Mouse (Mus musculus) liver (tissue): ENCODE measurements at regions not wholly inside any gene's neighbourhood (a gene's known extent, or its start where the extent isn't known, plus 50 kb on each side); places are given as distances from the start of the nearest gene placed in this dataset.
A peak's percentile ranks its signal among the peaks of the same experiment; 100 is the strongest.

Experiments used
- DNase-seq: peaks from one replicate; pipeline ENCODE4 v3.0.0-alpha.2; 2020; ENCODE audit warnings: mixed read lengths

DNA sequence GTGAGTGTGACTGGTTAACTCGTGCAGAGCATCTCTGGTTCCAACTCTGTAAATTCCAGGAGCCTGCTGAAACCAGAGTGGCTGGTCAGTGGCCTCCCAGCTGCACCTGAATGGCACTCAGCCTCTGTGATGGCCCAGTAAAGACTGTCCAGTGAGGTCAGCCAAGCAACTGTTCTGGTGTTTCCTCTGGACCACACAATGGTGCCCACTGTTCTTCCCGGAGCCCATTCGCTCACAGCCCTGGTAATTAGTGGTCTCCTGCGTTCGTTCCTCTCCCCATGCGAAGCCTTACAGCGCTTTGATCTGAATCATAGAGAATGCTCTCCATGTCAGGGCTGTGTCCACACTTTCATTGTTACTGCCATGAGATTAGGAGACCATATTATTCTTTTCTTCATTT lies 75.5 kb downstream of the Enkur start:
- DNase-seq, result no peak

DNA sequence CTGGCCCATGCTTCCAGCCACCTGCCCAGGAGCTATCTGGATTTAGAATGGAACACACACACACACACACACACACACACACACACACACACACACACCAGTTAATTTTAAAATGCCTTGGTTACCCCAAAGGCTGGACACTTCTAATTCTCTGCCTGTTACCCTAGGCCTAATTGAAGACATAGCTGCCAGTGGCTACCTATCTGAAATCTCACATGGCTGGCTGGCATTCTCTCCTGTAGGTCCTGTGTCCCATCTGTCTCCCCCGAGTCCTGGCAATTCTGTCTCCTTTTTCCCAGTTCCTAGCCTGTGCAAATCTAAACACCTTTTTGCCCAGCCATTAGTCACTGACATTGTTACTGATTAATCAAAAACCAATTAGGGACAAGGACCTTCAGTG lies 78.6 kb downstream of the Enkur start:
- no peak for DNase-seq

GRCm38 (mm10) chr2:21122421-21122820 lies 82.7 kb downstream of the Enkur start:
- no peak for DNase-seq

DNA sequence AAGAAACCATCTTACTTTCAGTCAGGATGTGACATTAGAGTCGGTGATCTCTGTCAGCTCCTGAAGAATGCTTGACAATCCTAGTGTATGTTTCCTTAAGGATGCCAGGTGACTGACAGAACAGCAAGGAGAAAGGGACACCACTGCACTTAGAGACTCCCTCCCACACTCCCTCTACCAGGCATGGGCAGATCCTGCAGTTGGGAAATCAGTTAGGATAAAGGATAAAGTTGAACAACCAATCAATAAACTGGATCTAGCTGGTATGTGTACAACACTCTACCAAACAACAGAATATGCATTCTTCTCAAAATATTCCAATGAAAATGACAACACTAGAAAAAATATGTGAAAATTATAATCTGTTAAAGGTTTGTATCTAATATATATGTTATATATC lies 83.5 kb downstream of the Enkur start:
- DNase-seq, result no peak

DNA sequence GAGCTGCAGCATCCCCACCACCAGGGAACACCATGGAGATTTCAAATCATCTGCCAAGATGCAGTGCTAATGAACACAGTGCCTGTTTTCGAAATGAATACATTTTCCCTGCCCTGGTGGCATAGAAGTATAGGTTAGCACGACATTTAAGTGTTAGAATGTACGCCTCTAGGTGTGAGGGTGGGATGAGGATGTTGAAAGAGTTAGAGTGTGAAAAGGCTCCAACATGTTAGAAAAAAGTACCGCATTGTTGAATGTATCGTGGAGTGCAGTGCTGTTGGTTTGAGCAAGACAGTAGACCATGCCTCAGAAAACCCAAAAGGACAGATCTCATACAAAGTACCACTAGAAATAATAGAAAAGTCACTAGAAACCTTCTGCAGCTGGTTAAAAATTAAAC lies 88.3 kb downstream of the Enkur start:
- no peak for DNase-seq

GRCm38 (mm10) chr2:21111527-21111926 lies 93.6 kb downstream of the Enkur start:
- peak; percentile 22 for DNase-seq

GRCm38 (mm10) chr2:21100248-21100808 lies 104.8 kb downstream of the Enkur start:
- no peak for DNase-seq

GRCm38 (mm10) chr2:21091058-21091971 lies 113.8 kb downstream of the Enkur start:
- no peak for DNase-seq

DNA sequence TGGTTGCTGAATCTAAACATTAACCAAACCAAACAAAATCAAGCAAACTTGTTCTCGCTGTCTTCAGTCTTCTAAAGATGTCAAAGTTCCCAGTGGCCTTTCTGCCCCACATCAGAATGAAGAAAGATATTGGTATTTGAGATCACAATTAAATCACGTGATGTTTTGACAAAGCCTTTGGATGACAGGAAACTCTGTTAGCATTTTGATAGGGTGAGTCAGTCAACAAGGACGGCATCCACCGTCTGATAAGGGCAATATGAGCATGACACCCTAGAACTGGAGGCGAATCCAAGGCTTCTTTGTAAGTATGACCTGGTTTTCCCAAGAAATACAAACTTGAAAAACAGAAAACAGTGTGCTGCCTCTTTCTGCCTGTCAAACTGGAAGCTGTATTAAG lies 116.8 kb upstream of the Arhgap21 start:
- no peak for DNase-seq

DNA sequence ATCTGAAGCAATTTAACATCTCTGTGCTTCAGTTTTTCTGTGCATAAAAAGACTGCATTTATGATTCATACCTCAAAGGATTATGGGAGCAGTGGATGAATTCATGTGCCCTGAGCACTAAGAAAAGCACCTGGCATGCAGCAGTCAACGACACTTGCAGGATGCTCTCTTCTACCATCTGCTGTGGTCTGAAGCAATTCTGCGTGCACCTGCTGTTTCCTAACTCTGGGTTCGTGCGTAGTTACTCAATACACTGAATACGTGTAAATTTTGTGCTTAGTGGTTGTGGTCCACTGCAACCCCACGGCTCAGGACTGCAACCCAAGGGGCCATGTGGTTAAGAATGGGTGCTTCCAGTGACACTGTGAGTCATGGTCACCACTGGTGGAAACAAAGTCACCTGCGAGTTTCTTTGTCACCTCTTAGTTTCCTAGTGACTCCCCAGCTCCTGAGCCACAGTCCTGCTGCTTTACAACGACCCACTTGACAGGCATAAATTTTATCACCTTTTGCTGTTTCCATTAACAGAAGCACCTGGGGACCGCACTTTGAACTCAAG lies 98.7 kb upstream of the Arhgap21 start:
- DNase-seq, result no peak

- DNase-seq, result no peak
Observed at GRCm38 (mm10) chr2:21060347-21060650, 91.6 kb upstream of the Arhgap21 start.

DNA sequence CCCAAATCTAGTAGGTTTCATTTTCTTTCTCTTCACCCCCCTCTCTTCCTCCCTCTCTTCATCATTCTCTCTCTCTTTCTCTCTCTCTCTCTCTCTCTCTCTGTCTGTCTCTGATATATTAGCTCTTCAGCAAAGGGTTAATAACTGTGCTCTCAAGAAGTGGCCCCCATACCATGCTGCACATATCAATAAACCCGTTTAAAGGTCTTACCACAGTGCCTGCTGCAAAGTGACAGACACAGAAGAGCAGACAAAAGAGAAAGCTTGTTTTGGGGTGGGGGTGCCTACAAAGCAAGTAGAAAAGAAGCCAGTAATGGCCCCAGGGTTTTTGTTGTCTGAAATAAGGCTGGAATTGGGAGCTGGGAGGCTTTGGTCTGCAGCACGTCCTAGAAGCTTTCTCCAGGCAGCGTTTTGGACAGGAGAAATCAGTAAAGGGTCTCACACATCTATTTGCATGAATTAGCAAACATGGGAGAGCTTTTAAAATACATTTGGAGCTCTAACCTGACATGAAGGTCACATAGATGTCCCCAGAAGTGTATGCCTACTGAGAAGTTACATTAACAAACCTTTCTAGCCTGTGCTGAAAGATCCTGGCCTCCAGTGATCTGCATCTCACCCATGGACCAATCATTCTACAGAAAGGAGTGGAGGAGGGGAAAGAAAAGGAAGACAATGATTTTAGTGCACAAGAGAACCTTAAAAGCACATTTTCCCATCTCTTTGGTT lies 91.1 kb upstream of the Arhgap21 start:
- DNase-seq, result no peak

GRCm38 (mm10) chr2:21058940-21059339 lies 90.3 kb upstream of the Arhgap21 start:
- no peak for DNase-seq

GRCm38 (mm10) chr2:21056450-21057210 lies 87.9 kb upstream of the Arhgap21 start:
- DNase-seq, result no peak

- DNase-seq, result no peak
Observed at GRCm38 (mm10) chr2:21055416-21055815, 86.7 kb upstream of the Arhgap21 start.

GRCm38 (mm10) chr2:21054325-21055082 lies 85.8 kb upstream of the Arhgap21 start:
- DNase-seq, result no peak

DNA sequence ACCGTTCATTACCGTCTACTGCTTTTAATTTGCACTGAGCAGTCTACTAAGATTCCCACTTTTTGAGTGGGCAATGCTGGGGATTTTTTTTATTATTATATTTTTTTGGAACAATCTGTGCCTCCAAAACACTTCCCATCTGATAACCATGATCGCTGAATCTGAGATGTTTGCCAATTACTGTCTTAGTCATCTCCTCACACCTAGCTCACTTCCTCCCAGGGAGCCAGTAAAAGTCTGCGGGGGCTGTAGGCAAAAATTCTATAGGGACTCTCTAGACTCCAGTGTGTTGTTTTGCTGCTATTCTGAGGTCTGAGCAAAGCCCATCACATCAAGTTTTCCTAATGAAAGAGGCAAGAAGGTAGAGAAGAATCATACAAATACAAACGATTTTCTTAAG lies 84.9 kb upstream of the Arhgap21 start:
- DNase-seq, result no peak

- DNase-seq, result no peak
Observed at GRCm38 (mm10) chr2:21048996-21049395, 80.3 kb upstream of the Arhgap21 start.

- no peak for DNase-seq
Observed at GRCm38 (mm10) chr2:21048226-21048625, 79.5 kb upstream of the Arhgap21 start.

- DNase-seq, result no peak
Observed at GRCm38 (mm10) chr2:21046503-21047116, 77.9 kb upstream of the Arhgap21 start.

GRCm38 (mm10) chr2:21044781-21045180 lies 76.1 kb upstream of the Arhgap21 start:
- no peak for DNase-seq

GRCm38 (mm10) chr2:21044007-21044406 lies 75.3 kb upstream of the Arhgap21 start:
- DNase-seq, result no peak
